Mouse (Mus musculus) left cerebral cortex, postnatal 14 days (tissue): Measurements from ENCODE around the gene Galnt10. TPM values are rescaled to one million over a fixed set of nuclear protein-coding genes. Genes with fewer than 3 reads are reported as not detected.

Experiments used
- DNase-seq, 2 experiments: peaks; one replicate each; pipeline ENCODE4 v3.0.0; 2021 to 2022; ENCODE audit warnings: low spot score in 2 of 2, mixed read lengths in 1 of 2
- intact Hi-C: fragments of 180-260 bp; cut with DNase I; formaldehyde crosslinking; loops from one replicate; pipeline ENCODE4 v1.15.1; 2025
- total RNA-seq, 2 experiments: library from RNA; stranded (reverse); gene quantifications; 2 replicates each; pipeline ENCODE4 v1.2.3; 2021

Gene Galnt10
- total RNA-seq, 2 experiments from 2014 or later, result 7.6 to 8.8 TPM

DNA sequence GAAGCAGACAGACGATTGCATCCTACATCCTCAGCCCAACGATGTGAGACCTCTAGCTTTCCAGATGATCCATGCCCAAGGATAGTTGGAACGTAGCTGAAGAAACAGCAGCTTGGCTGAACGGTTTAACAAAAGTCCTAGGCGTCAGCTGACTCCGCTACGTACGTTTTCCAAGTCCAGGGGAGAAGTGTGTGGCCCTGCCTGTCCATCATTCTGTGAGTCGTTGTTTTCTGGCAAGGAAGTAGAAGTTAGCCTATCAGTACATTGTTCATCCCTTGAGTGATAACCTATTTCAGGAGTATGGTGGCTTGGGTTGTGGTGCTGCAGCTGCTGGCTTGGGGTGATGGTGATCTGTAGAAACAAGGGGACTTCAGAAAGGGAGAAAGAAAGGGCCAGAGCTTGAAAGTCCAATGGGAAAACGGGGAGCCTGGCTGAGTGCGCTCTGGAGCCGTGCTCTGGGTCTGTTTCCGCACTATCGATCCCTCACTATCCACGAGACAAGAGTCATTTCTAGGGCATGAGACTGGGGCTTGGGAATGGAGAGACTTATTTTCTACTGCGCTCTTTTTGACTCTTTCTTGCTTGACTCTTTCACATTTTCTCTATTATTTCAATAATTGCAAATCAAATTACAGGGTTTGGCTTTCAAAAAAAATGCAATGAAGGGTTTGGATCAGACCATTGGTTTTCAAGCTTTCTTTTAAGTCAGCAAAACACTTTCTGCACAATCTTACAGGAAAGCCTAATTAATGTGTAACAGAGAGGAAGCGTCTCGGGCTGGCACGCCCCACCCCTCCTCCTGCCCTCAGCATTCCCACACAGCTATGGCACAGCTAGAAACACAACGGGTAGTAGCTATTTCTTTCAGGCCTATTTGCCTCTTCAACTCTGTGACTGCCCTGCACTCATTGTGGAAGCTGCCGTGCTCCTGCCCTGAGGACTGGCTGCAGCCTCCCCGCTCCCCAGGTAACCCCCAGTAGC is 63.2 kb downstream of the Galnt10 start:
- no peak for DNase-seq
- intact Hi-C loops, result no loop called here

GRCm38 (mm10) chr11:57713960-57714359 is 68.7 kb downstream of the Galnt10 start:
- intact Hi-C loops, result no loop called here
- DNase-seq, result no peak

- DNase-seq, result no peak
- intact Hi-C loops, result no loop called here
Observed at GRCm38 (mm10) chr11:57716721-57717120, 71.5 kb downstream of the Galnt10 start.

DNA sequence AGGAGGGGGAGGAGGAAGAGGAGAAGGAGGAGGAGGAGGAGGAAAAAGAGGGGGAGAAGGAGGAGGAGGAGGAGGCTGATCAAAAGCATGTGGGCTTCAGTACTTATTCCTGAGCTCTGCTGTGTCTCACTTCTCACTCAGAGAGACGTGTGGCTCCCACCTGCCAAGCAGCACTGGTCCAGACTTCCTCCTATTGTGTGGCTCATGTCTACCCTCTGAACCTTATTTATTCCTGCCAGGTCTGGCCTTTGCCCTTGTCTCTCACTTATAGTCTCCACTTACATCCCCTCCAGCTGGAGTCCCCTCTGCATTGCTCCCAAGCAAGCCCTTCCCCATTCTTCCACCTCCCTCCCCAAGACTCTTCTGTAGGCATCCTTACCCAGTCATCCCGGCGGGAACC is 72.2 kb downstream of the Galnt10 start:
- intact Hi-C loops, result no loop called here
- no peak for DNase-seq

- DNase-seq, result no peak
- intact Hi-C loops, result no loop called here
Observed at GRCm38 (mm10) chr11:57718081-57718480, 72.8 kb downstream of the Galnt10 start.

- intact Hi-C loops, result no loop called here
- DNase-seq, result no peak
Observed at GRCm38 (mm10) chr11:57719631-57720030, 74.4 kb downstream of the Galnt10 start.

DNA sequence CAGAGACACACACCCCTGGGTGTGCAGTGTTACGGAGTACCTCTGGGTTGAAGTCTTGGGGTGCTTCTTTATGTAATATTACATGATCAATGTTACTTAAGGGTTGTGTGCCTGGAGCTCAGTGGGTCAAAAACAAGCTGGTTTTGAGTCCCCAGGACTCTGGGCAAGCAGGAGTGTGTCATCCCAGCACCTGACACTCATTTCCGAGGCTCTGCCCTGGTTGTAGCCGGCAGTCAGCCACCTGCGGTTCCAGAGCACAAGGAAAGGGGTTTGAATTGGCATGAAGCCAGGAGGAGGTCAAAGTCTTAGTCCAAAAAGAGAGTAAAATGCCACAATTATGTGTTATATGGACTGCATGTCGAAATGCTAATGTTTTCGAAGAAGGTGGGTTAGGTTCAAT is 74.8 kb downstream of the Galnt10 start:
- no peak for DNase-seq

GRCm38 (mm10) chr11:57724791-57725463 is 79.7 kb downstream of the Galnt10 start:
- no peak for DNase-seq
- intact Hi-C loops, result no loop called here

More for the DNA sequence above, 74.8 kb downstream of the Galnt10 start:
- intact Hi-C loops, result no loop called here

- intact Hi-C loops, result no loop called here
- DNase-seq, result no peak
Observed at GRCm38 (mm10) chr11:57725926-57726325, 80.7 kb downstream of the Galnt10 start.

DNA sequence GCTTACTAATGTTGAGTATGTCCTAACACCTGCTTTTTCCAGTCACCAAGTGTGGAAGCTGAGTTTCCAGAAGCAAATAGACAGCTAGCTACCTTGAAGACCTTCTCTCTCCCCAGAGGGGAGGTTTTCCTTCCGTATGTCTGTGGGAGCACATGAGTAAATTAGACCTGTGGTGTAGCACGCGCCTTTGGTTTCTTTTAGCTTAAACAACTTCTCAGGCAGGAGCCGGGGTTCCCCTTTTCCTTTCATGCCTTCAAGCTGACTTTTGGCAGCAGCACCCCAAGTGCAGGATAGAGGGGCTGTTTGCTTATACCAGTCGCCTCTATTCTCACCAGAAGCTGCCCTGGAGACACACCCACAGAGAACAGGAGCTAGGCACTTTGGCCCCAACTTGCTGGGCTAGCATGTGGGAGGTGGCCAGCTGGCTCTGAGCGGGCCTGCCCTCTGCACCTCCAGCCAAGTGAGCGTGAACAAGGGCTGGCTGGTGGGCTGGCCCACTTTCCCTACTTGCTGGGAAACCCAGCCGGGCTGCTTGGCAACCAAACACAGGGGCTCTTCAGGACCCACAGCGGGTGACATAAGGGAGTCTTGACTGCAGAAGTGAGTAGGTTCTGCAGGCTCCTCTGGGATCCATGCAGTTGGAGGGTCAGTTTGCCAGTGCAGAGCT is 82.2 kb downstream of the Galnt10 start:
- intact Hi-C loops, result no loop called here
- DNase-seq, result peak; percentile 52 to 59

DNA sequence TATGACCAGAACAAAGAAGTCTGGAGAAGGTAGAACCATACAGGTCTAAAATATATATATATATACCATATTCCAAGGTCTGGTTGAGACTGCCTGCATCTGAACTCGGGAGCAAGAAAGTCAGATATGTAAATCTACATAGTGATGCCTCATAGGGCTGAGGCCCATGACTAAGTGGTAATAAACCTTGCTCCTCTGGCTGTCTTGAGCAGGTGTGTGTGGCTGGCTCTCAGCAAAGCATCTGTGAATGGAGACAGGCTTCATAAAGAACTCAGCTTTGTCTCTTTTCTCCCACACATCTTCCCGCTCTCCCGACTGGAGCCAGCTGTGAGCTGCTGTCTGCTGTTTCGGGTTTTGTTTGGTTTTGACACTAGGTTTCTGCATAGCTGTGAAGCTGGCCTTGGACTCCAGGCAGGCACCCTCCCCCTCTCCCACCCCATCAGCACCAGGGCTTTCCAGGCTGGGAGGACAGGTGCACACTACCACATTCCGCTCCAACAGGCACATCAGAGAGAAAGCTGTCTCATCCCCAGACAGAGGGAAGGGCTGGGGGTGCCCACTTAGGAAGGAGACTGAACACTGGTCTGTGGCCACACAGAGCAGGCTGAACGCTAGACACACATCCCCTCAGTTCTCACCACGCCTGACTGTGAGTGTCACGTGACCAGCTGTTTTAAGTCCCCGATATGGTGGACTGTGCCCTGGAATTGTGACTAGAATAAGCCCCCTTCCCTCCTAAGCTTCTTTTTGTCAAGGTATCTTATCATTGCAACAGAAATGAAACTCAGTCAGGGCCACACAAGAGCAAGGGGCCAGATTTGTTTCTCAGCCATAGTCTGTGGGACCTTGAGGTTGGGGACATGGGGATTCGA is 87.4 kb downstream of the Galnt10 start:
- intact Hi-C loops, result no loop called here
- no peak for DNase-seq

- intact Hi-C loops, result no loop called here
- DNase-seq, result no peak
Observed at GRCm38 (mm10) chr11:57747294-57748080, 102.2 kb downstream of the Galnt10 start.

GRCm38 (mm10) chr11:57753538-57754203 is 108.4 kb downstream of the Galnt10 start:
- intact Hi-C loops, result no loop called here
- DNase-seq, result no peak

- no peak for DNase-seq
- intact Hi-C loops, result no loop called here
Observed at GRCm38 (mm10) chr11:57758621-57759020, 113.4 kb downstream of the Galnt10 start.

- no peak for DNase-seq
- intact Hi-C loops, result no loop called here
Observed at GRCm38 (mm10) chr11:57760509-57761058, 115.3 kb downstream of the Galnt10 start.

GRCm38 (mm10) chr11:57761347-57761746 is 116.1 kb downstream of the Galnt10 start:
- DNase-seq, result no peak

GRCm38 (mm10) chr11:57764124-57764523 is 118.9 kb downstream of the Galnt10 start:
- intact Hi-C loops, result no loop called here
- DNase-seq, result no peak

More at GRCm38 (mm10) chr11:57761347-57761746, 116.1 kb downstream of the Galnt10 start:
- intact Hi-C loops, result no loop called here

- intact Hi-C loops, result no loop called here
- DNase-seq, result no peak
Observed at GRCm38 (mm10) chr11:57766617-57767016, 121.4 kb downstream of the Galnt10 start.
